Mouse (Mus musculus): ENCODE results near the gene Cdkn1b. TPM values are rescaled to one million over a fixed set of nuclear protein-coding genes. Genes with fewer than 3 reads are reported as not detected.

The Cdkn1b gene
- total and polyA plus RNA-seq, 3 experiments: 15.0 to 42.0 (median 35.9) TPM

- WGBS: 19% methylated on average over 12 of the region's 12 CpGs
- Histone ChIP-seq H3K27ac (peak overlapping the region; percentile 68), H3K36me3 (ENCODE audit: control insufficient read depth, insufficient read depth, low read length) (no peaks in the 10 kb centered on the region), H3K9ac (ENCODE audit: low read depth, low read length) (peak overlapping the region; percentile 67), H3K4me1 (ENCODE audit: control insufficient read depth, insufficient read depth, low read length) (peaks cover 3% of the 10 kb centered on the region), H3K4me3 (0 out of 2 replicates have a peak overlapping the region, but pooled peaks have one; percentile 15), H3K27me3 (ENCODE audit: control insufficient read depth, insufficient read depth, low read length) (no peaks in the 10 kb centered on the region), H3K79me2 (replicated peaks; ENCODE audit: control insufficient read depth, insufficient read depth, low read length) (no peaks in the 10 kb centered on the region)
- intact Hi-C loops (cut with DNase I): loop anchor here (2.0 kb wide), 1 partner anchor 14 kb away; no protein-coding TSS in a partner anchor
- no peak for DNase-seq
- no peak for TF ChIP-seq EP300 (IDR thresholded peaks at IDR 0.05; ENCODE audit: insufficient read depth, low read depth, low read length)
- no peak for TF ChIP-seq POLR2A (IDR thresholded peaks at IDR 0.05; ENCODE audit: insufficient read depth, low read depth, low read length)
- no peak for TF ChIP-seq CTCF (IDR thresholded peaks at IDR 0.05)
Measured at GRCm38 (mm10) chr6:134932486-134933206, 12.4 kb downstream of the Cdkn1b start.

- Histone ChIP-seq H3K36me3 (ENCODE audit: control insufficient read depth, insufficient read depth, low read length) (no peaks in the 10 kb centered on the region), H3K79me2 (replicated peaks; ENCODE audit: control insufficient read depth, insufficient read depth, low read length) (no peaks in the 10 kb centered on the region), H3K4me3 (no peak overlapping the region), H3K9ac (ENCODE audit: low read depth, low read length) (no peak overlapping the region; the same call in none of the 2 replicates), H3K27me3 (ENCODE audit: control insufficient read depth, insufficient read depth, low read length) (no peaks in the 10 kb centered on the region), H3K27ac (peak overlapping the region; percentile 68), H3K4me1 (ENCODE audit: control insufficient read depth, insufficient read depth, low read length) (peaks cover 3% of the 10 kb centered on the region)
- TF ChIP-seq POLR2A (IDR thresholded peaks at IDR 0.05; ENCODE audit: insufficient read depth, low read depth, low read length) (no peak), EP300 (IDR thresholded peaks at IDR 0.05; ENCODE audit: insufficient read depth, low read depth, low read length) (no peak), CTCF (IDR thresholded peaks at IDR 0.05) (no peak)
- intact Hi-C loops (cut with DNase I): loop anchor here (2.0 kb wide), 1 partner anchor 14 kb away; no protein-coding TSS in a partner anchor
- 37% methylated on average over 2 of the region's 2 CpGs for WGBS
- no peak for DNase-seq
Measured at GRCm38 (mm10) chr6:134933207-134933558, 13.0 kb downstream of the Cdkn1b start.

GRCm38 (mm10) chr6:134934305-134934704 lies 14.1 kb downstream of the Cdkn1b start:
- Histone ChIP-seq H3K36me3 (ENCODE audit: control insufficient read depth, insufficient read depth, low read length) (no peaks in the 10 kb centered on the region), H3K27me3 (ENCODE audit: control insufficient read depth, insufficient read depth, low read length) (no peaks in the 10 kb centered on the region), H3K4me3 (no peak overlapping the region), H3K79me2 (replicated peaks; ENCODE audit: control insufficient read depth, insufficient read depth, low read length) (no peaks in the 10 kb centered on the region), H3K9ac (ENCODE audit: low read depth, low read length) (no peak overlapping the region), H3K4me1 (ENCODE audit: control insufficient read depth, insufficient read depth, low read length) (peaks cover 3% of the 10 kb centered on the region), H3K27ac (no peak overlapping the region)
- TF ChIP-seq CTCF (IDR thresholded peaks at IDR 0.05): no peak
- TF ChIP-seq POLR2A (IDR thresholded peaks at IDR 0.05; ENCODE audit: insufficient read depth, low read depth, low read length): no peak
- 96% methylated on average over 5 of the region's 5 CpGs for WGBS
- intact Hi-C loops (cut with DNase I): no loop called here
- no peak for DNase-seq

GRCm38 (mm10) chr6:134939781-134940180 lies 19.6 kb downstream of the Cdkn1b start:
- no peak for TF ChIP-seq EP300 (IDR thresholded peaks at IDR 0.05; ENCODE audit: insufficient read depth, low read depth, low read length)
- no peak for DNase-seq
- intact Hi-C loops (cut with DNase I): no loop called here
- Histone ChIP-seq H3K79me2 (replicated peaks; ENCODE audit: control insufficient read depth, insufficient read depth, low read length) (0 out of 2 replicates have a peak, but pooled peaks cover 1% of the 10 kb centered on the region), H3K4me3 (no peak overlapping the region), H3K4me1 (ENCODE audit: control insufficient read depth, insufficient read depth, low read length) (no peaks in the 10 kb centered on the region; the same call in 1 of the 2 replicates), H3K27ac (no peak overlapping the region), H3K9ac (ENCODE audit: low read depth, low read length) (no peak overlapping the region), H3K36me3 (ENCODE audit: control insufficient read depth, insufficient read depth, low read length) (no peaks in the 10 kb centered on the region), H3K27me3 (ENCODE audit: control insufficient read depth, insufficient read depth, low read length) (no peaks in the 10 kb centered on the region)
- WGBS: 80% methylated on average over 4 of the region's 4 CpGs

- no peak overlapping the region for H3K9ac ChIP-seq (ENCODE audit: low read depth, low read length)
- TF ChIP-seq EP300 (IDR thresholded peaks at IDR 0.05; ENCODE audit: insufficient read depth, low read depth, low read length) (no peak), CTCF (IDR thresholded peaks at IDR 0.05) (no peak), POLR2A (IDR thresholded peaks at IDR 0.05; ENCODE audit: insufficient read depth, low read depth, low read length) (no peak)
- DNase-seq: no peak
- no peak overlapping the region for H3K4me3 ChIP-seq
- no peak overlapping the region for H3K27ac ChIP-seq
- 70% methylated on average over 13 of the region's 13 CpGs for WGBS
- H3K4me1 ChIP-seq (ENCODE audit: control insufficient read depth, insufficient read depth, low read length): no peaks in the 10 kb centered on the region; the same call in 1 of the 2 replicates
- 0 out of 2 replicates have a peak, but pooled peaks cover 1% of the 10 kb centered on the region for H3K79me2 ChIP-seq (replicated peaks; ENCODE audit: control insufficient read depth, insufficient read depth, low read length)
- no peaks in the 10 kb centered on the region for H3K36me3 ChIP-seq (ENCODE audit: control insufficient read depth, insufficient read depth, low read length)
- intact Hi-C loops (cut with DNase I): no loop called here
- H3K27me3 ChIP-seq (ENCODE audit: control insufficient read depth, insufficient read depth, low read length): no peaks in the 10 kb centered on the region
Measured at GRCm38 (mm10) chr6:134943759-134944407, 23.7 kb downstream of the Cdkn1b start.

GRCm38 (mm10) chr6:134946054-134946453 lies 25.9 kb downstream of the Cdkn1b start:
- intact Hi-C loops (cut with DNase I): loop anchor here (2.0 kb wide), 2 partner anchors 15 to 45 kb away; no protein-coding TSS in a partner anchor
- DNase-seq: no peak
- Histone ChIP-seq H3K27me3 (ENCODE audit: control insufficient read depth, insufficient read depth, low read length) (no peaks in the 10 kb centered on the region), H3K4me3 (no peak overlapping the region), H3K9ac (ENCODE audit: low read depth, low read length) (no peak overlapping the region), H3K27ac (no peak overlapping the region), H3K4me1 (ENCODE audit: control insufficient read depth, insufficient read depth, low read length) (no peaks in the 10 kb centered on the region; the same call in 1 of the 2 replicates), H3K79me2 (replicated peaks; ENCODE audit: control insufficient read depth, insufficient read depth, low read length) (0 out of 2 replicates have a peak, but pooled peaks cover 1% of the 10 kb centered on the region), H3K36me3 (ENCODE audit: control insufficient read depth, insufficient read depth, low read length) (no peaks in the 10 kb centered on the region)
- WGBS: 47% methylated on average over 6 of the region's 6 CpGs
- TF ChIP-seq CTCF (IDR thresholded peaks at IDR 0.05) (no peak), POLR2A (IDR thresholded peaks at IDR 0.05; ENCODE audit: insufficient read depth, low read depth, low read length) (no peak), EP300 (IDR thresholded peaks at IDR 0.05; ENCODE audit: insufficient read depth, low read depth, low read length) (no peak)

All from heart, adult 2 months (tissue).